In genomic region chr15:100421059-100421757, GRCm38 (mm10) we compare ENCODE assay signal across 8 mouse cellular contexts. TPM values are rescaled to one million over a fixed set of nuclear protein-coding genes. Genes with fewer than 3 reads are reported as not detected.
A peak's percentile ranks its signal among the peaks of the same experiment; 100 is the strongest.
DNase-seq lines count a peak whose midpoint lies in the region; ATAC-seq and TF ChIP-seq lines count a peak whose summit lies in the region.

No protein-coding gene starts in this region.

- peaks cover 10% of the 10 kb centered on the region; the same call in 1 of the 2 replicates for H3K4me1 ChIP-seq in lung, postnatal 0 days (ENCODE audit: insufficient read depth, low read depth, low read length)
- peaks cover 73% of the 10 kb centered on the region for H3K4me1 ChIP-seq in erythroblast, embryonic 14.5 days (ENCODE audit: control insufficient read depth)
- peaks cover 17% of the 10 kb centered on the region; the same call in 1 of the 2 replicates for H3K4me1 ChIP-seq in hindbrain, postnatal 0 days (ENCODE audit: insufficient read depth, low read length)
- peaks cover 13% of the 10 kb centered on the region; the same call in 1 of the 2 replicates for H3K4me1 ChIP-seq in midbrain, postnatal 0 days (ENCODE audit: insufficient read depth, low read length)

- WGBS in lung, postnatal 0 days = 27% methylated on average over 8 of the region's 8 CpGs
- 35% methylated on average over 8 of the region's 8 CpGs for WGBS in hindbrain, postnatal 0 days
- WGBS in midbrain, postnatal 0 days = 48% methylated on average over 8 of the region's 8 CpGs

- H3K4me2 ChIP-seq in lung, postnatal 0 days (replicated peaks; ENCODE audit: low read depth, low read length) = peak overlapping the region; percentile 95
- peak overlapping the region; percentile 97 for H3K4me2 ChIP-seq in hindbrain, postnatal 0 days (ENCODE audit: low read depth, low read length)
- peak overlapping the region; percentile 91 for H3K4me2 ChIP-seq in midbrain, postnatal 0 days (ENCODE audit: low read depth, low read length, poor library complexity, severe bottlenecking)

- H3K4me3 ChIP-seq in lung, postnatal 0 days (ENCODE audit: low read depth, low read length) = no peak overlapping the region
- H3K4me3 ChIP-seq in erythroblast, embryonic 14.5 days (replicated peaks) = peak overlapping the region; percentile 93
- H3K4me3 ChIP-seq in hindbrain, postnatal 0 days (ENCODE audit: low read length) = peak overlapping the region; percentile 90
- H3K4me3 ChIP-seq in midbrain, postnatal 0 days (ENCODE audit: low read depth, low read length) = peak overlapping the region; percentile 85

- H3K9me3 ChIP-seq in lung, postnatal 0 days (ENCODE audit: low read length) = no peaks in the 10 kb centered on the region
- no peaks in the 10 kb centered on the region for H3K9me3 ChIP-seq in erythroblast, embryonic 14.5 days (ENCODE audit: control insufficient read depth, low read length)
- no peaks in the 10 kb centered on the region for H3K9me3 ChIP-seq in hindbrain, postnatal 0 days (ENCODE audit: low read length)
- H3K9me3 ChIP-seq in midbrain, postnatal 0 days (ENCODE audit: low read length) = no peaks in the 10 kb centered on the region

- TF ChIP-seq EP300 in lung, postnatal 0 days (IDR thresholded peaks at IDR 0.05) = no peak

- H3K36me3 ChIP-seq in lung, postnatal 0 days (ENCODE audit: insufficient read depth, low read length) = no peaks in the 10 kb centered on the region
- H3K36me3 ChIP-seq in erythroblast, embryonic 14.5 days (ENCODE audit: control insufficient read depth) = peaks cover 48% of the 10 kb centered on the region
- H3K36me3 ChIP-seq in hindbrain, postnatal 0 days (ENCODE audit: insufficient read depth, low read length) = no peaks in the 10 kb centered on the region
- no peaks in the 10 kb centered on the region for H3K36me3 ChIP-seq in midbrain, postnatal 0 days (ENCODE audit: insufficient read depth, low read length)

- H3K27me3 ChIP-seq in lung, postnatal 0 days (replicated peaks; ENCODE audit: insufficient read depth, low read length) = no peaks in the 10 kb centered on the region
- peaks cover 30% of the 10 kb centered on the region for H3K27me3 ChIP-seq in erythroblast, embryonic 14.5 days (ENCODE audit: control insufficient read depth)
- H3K27me3 ChIP-seq in hindbrain, postnatal 0 days (ENCODE audit: insufficient read depth, low read length) = no peaks in the 10 kb centered on the region
- H3K27me3 ChIP-seq in midbrain, postnatal 0 days (ENCODE audit: insufficient read depth, low read length) = peaks cover 15% of the 10 kb centered on the region

- TF ChIP-seq CTCF in lung, postnatal 0 days (IDR thresholded peaks at IDR 0.05) = no peak
- TF ChIP-seq CTCF in hindbrain, postnatal 0 days (IDR thresholded peaks at IDR 0.05; ENCODE audit: low read depth) = no peak
- TF ChIP-seq CTCF in midbrain, postnatal 0 days (IDR thresholded peaks at IDR 0.05) = no peak

- ATAC-seq in lung, postnatal 0 days = no peak
- no peak for ATAC-seq in hindbrain, postnatal 0 days
- no peak for ATAC-seq in midbrain, postnatal 0 days (ENCODE audit: low FRiP score)
- no peak for ATAC-seq in inflammation-experienced regulatory T-cells, adult 6 months

- no peak overlapping the region for H3K27ac ChIP-seq in lung, postnatal 0 days (ENCODE audit: low read length)
- no peak overlapping the region for H3K27ac ChIP-seq in hindbrain, postnatal 0 days
- H3K27ac ChIP-seq in midbrain, postnatal 0 days (ENCODE audit: low read depth, low read length) = no peak overlapping the region

- H3K9ac ChIP-seq in lung, postnatal 0 days (replicated peaks; ENCODE audit: low read depth) = no peak overlapping the region
- peak overlapping the region; percentile 13; the same call in 1 of the 2 replicates for H3K9ac ChIP-seq in hindbrain, postnatal 0 days (replicated peaks; ENCODE audit: low read length)
- 0 out of 2 replicates have a peak overlapping the region, but pooled peaks have one; percentile 13 for H3K9ac ChIP-seq in midbrain, postnatal 0 days (replicated peaks; ENCODE audit: low read length, poor library complexity, severe bottlenecking)

- peak; percentile 32 for DNase-seq in lung, postnatal 0 days (ENCODE audit: low spot score)
- no peak for DNase-seq in lung, postnatal 36 days
- DNase-seq in hindbrain, postnatal 0 days (ENCODE audit: low spot score) = no peak
- DNase-seq in midbrain, postnatal 0 days (ENCODE audit: low spot score) = no peak
- no peak for DNase-seq in right cerebral cortex, postnatal 36 days (ENCODE audit: low spot score in 2 of 2)
- DNase-seq in frontal cortex, postnatal 10 days (ENCODE audit: low spot score in 2 of 2) = no peak

RNA-seq across cellular contexts. Expression of gene Gm5475, which starts 0.7 kb away (rescaled TPM):
- polyA plus RNA-seq in lung, postnatal 0 days (2015; fragmentation: Nextera tagmentation; extraction: Ambion mirVana) = 0.11 and 0.12 TPM in 2 replicates
- not detected in 2 replicates for polyA plus RNA-seq in erythroblast, embryonic 14.5 days (2012)
- total RNA-seq in hindbrain, postnatal 0 days (2014; rRNA removed) = not detected in 2 replicates
- polyA plus RNA-seq in hindbrain, postnatal 0 days (2015; fragmentation: Nextera tagmentation; extraction: Ambion mirVana) = 0.10 and 0.19 TPM in 2 replicates
- total RNA-seq in midbrain, postnatal 0 days (2014; rRNA removed) = not detected in 2 replicates
- 0.15 and 0.17 TPM in 2 replicates for polyA plus RNA-seq in midbrain, postnatal 0 days (2015; fragmentation: Nextera tagmentation; extraction: Ambion mirVana)
- under 1 TPM in 2 of 3 experiments, not detected in 1; 0.26 to 0.49 TPM for polyA plus RNA-seq in inflammation-experienced regulatory T-cells, adult 6 months (2017; shearing (Covaris generic))

RNA-seq across cellular contexts. Expression of gene Slc11a2, which starts 3.7 kb away (rescaled TPM):
- polyA plus RNA-seq in lung, postnatal 0 days (2015; fragmentation: Nextera tagmentation; extraction: Ambion mirVana) = 16.1 and 19.2 TPM in 2 replicates
- polyA plus RNA-seq in erythroblast, embryonic 14.5 days (2012) = 1.8 and 2.7 TPM in 2 replicates
- total RNA-seq in hindbrain, postnatal 0 days (2014; rRNA removed) = 25.1 and 40.1 TPM in 2 replicates
- polyA plus RNA-seq in hindbrain, postnatal 0 days (2015; fragmentation: Nextera tagmentation; extraction: Ambion mirVana) = 14.5 and 18.5 TPM in 2 replicates
- 29.5 and 34.4 TPM in 2 replicates for total RNA-seq in midbrain, postnatal 0 days (2014; rRNA removed)
- polyA plus RNA-seq in midbrain, postnatal 0 days (2015; fragmentation: Nextera tagmentation; extraction: Ambion mirVana) = 17.0 and 23.6 TPM in 2 replicates
- 10 to 100 TPM; 20.5 to 30.5 (median 26.7) TPM for polyA plus RNA-seq in inflammation-experienced regulatory T-cells, adult 6 months (2017; shearing (Covaris generic))

RNA-seq across cellular contexts. Expression of gene Letmd1, which starts 47.6 kb away (rescaled TPM):
- 13.0 and 13.2 TPM in 2 replicates for polyA plus RNA-seq in lung, postnatal 0 days (2015; fragmentation: Nextera tagmentation; extraction: Ambion mirVana)
- polyA plus RNA-seq in erythroblast, embryonic 14.5 days (2012) = 0.62 and 1.0 TPM in 2 replicates
- 79.5 and 88.6 TPM in 2 replicates for total RNA-seq in hindbrain, postnatal 0 days (2014; rRNA removed)
- 44.7 and 45.6 TPM in 2 replicates for polyA plus RNA-seq in hindbrain, postnatal 0 days (2015; fragmentation: Nextera tagmentation; extraction: Ambion mirVana)
- total RNA-seq in midbrain, postnatal 0 days (2014; rRNA removed) = 80.9 and 86.0 TPM in 2 replicates
- 53.0 and 55.0 TPM in 2 replicates for polyA plus RNA-seq in midbrain, postnatal 0 days (2015; fragmentation: Nextera tagmentation; extraction: Ambion mirVana)
- 10 to 100 TPM; 24.6 to 58.8 (median 54.5) TPM for polyA plus RNA-seq in inflammation-experienced regulatory T-cells, adult 6 months (2017; shearing (Covaris generic))

RNA-seq across cellular contexts. Expression of gene Higd1c, which starts 56.9 kb away (rescaled TPM):
- not detected in 2 replicates for polyA plus RNA-seq in lung, postnatal 0 days (2015; fragmentation: Nextera tagmentation; extraction: Ambion mirVana)
- polyA plus RNA-seq in erythroblast, embryonic 14.5 days (2012) = not detected in 2 replicates
- not detected in 2 replicates for total RNA-seq in hindbrain, postnatal 0 days (2014; rRNA removed)
- polyA plus RNA-seq in hindbrain, postnatal 0 days (2015; fragmentation: Nextera tagmentation; extraction: Ambion mirVana) = not detected in 2 replicates
- not detected in 2 replicates for total RNA-seq in midbrain, postnatal 0 days (2014; rRNA removed)
- polyA plus RNA-seq in midbrain, postnatal 0 days (2015; fragmentation: Nextera tagmentation; extraction: Ambion mirVana) = not detected in 2 replicates
- polyA plus RNA-seq in inflammation-experienced regulatory T-cells, adult 6 months (2017; shearing (Covaris generic)) = not detected
